Mouse (Mus musculus): ENCODE results near the gene Spen.

DNA sequence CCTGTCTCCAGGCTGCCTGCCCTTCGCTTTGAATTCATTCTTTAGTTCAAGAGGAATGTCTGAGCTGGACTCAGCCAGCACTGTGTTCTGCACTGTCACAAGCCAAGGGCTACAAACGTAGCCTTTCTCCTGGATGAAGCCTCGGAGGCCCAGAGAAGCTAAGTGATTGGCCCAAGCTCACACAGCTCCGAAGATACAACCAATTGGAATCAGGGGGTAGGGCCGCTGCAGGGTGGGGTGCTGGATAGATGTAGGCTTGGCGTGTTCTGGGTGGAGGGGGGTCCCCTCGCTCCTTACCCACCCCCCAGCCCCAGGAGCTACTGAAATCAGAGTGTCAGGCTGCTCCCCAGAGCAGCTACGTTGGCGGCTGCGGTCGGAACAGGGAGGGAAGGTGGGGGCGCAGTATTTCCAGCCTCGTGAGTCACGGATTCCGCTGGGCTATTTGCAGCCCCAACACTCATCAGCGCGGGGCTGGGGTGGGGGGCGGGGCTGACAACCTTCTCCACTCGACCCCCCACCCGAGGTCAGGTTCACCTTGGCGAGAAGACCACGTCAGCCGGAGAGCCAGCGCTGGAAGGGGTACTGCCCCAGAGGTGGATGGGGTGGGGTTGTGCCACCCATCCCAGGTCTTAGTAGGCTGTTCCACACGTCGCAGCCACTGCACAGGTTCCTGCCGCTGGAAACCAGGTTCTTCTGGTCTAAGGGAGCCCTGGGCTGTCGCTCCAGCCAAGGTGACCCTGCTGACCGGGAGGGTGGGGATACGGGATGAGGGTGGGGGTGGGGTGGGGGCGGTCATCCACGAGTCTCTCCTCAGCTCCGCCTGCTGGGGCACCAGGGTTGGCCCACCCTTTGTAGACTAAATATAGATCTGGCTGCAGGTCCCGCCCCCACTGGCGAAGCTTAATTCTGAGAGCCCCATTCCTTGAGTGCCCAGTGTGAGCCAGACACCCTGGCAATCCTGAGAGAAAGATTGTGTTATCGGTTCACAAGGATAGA, 112.6 kb downstream of the Spen start:
- TF ChIP-seq CTCF (IDR thresholded peaks at IDR 0.05) = no peak; the same call in 1 of the 2 replicates
- no peak for TF ChIP-seq EP300 (IDR thresholded peaks at IDR 0.05)
